Mouse (Mus musculus) ovary, postnatal 14 days (tissue): ENCODE measurements around the gene Poln.
A peak's percentile ranks its signal among the peaks of the same experiment; 100 is the strongest.

ENCODE experiments used
- DNase-seq: peaks from one replicate; pipeline ENCODE4 v3.0.0; 2022; ENCODE audit warnings: low spot score

Poln gene

DNA sequence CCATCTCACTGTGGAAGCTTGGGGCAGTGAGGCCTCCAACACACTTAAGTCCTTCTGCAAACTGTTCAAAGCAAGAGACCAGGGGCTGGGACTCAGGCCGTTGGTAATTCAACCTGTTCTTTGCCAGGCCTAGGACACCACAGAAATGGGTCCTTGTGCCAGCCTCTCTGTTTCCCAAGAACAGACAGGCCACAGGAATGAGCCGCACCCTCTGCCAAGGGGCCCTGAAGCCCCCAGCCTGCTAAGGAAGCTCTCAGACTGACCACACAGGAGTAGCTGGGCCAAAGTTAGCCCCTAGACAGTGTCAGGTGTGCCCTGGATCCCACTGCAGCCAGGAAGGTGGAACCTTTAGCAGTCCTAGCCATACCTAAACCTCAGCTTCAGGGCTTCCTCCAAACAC, 17.1 kb upstream of the Poln start:
- no peak for DNase-seq

DNA sequence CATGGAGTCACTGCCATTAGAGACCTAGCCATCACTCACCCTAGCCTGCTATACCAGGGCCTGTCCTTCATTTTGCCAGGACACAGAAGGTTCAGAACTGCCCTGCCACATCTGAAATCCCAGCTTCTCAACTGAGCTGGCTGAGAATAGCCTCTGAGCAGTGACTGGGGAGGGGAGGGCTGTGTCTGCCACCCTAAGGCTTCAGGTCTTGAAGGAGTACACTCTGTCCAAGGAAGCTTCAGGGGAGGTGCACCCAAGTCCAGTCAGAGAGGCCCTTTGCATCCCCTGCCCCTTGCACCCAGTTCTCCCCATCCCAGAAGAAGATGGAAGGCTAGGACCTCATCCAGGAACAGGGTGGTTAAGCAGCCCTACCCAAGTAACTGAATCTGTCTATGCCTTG, 16.5 kb upstream of the Poln start:
- no peak for DNase-seq

- DNase-seq, result no peak
Measured at GRCm38 (mm10) chr5:34185051-34185580, 15.9 kb upstream of the Poln start.

GRCm38 (mm10) chr5:34183976-34184375, 14.7 kb upstream of the Poln start:
- no peak for DNase-seq

- DNase-seq, result no peak
Measured at GRCm38 (mm10) chr5:34183156-34183880, 14.1 kb upstream of the Poln start.

DNA sequence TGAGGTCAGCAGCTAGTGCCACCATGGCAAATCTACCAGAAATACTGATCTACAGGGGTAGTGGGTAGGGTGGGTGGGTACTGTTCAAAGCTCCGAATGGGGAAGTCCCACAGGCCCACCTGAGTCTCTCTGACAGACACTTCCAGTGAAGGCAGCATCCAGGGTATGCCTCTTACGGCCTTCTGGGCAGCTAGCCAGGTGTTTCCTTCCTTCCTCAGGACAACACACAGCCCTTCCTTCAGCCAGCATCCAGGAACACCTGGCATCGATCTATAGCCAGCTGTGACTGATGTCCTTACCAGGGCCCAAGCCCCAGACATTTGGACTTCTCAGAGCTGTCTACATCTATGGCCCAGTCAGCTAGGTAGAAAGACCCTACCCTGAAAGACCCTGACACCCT, 13.2 kb upstream of the Poln start:
- DNase-seq, result no peak

DNA sequence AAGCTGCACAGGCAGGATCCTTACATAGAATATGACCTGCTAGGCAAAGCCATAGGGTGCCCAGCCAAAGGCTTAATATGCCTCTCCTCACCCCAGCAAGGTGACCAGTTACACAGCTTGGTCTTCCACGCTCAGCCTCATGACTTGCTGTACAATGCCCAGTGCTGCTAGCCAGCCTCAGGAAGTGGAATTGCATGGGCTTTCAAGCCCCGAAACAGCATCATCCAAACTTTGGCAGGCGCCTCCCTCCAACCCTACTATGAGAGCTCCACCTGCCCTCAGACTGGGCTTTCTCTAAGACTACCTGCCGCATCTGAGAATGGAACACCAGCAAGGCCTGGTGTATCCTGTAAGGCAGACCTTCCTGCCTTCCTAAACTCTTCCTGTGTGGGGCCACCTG, 8.6 kb upstream of the Poln start:
- no peak for DNase-seq

DNA sequence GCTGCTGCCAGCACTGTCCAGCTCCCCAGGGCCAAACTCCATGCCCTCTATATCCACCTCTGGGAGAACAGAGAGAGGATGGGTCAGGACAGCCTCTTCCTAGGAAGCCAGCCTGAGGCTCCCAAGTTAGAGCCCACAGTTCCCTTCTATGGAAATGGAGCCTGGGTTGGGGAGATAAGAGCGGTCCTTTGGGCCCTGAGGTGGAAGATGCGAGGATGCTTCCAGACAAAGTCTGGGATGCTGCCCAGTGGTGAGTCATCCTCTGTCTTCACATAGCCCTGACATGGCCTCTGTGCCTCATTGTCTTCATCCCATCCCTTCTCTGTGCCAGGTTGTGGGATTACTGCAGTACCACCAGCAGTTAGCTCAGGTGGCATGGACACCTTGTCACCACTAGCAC, 7.8 kb upstream of the Poln start:
- DNase-seq, result no peak

DNA sequence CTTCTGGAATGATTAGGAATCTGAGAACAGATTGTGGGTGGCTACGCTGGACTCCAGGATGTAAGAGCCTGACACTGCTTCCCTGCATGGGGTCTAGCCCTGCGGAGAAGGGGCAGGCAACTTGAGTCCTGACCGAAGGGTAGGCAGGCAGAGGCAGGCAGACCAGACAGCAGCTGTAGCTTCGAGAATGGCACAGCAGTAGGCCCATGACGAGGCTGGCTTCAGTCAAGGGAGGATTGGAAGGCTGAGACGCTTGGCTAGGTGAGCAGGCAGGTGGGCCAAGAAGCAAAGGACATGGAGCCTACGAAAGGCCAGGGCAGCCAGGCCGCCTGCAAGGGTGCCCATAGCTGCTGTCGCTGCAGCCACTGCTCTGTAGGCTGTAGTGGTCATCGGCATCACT, 7.4 kb upstream of the Poln start:
- no peak for DNase-seq

DNA sequence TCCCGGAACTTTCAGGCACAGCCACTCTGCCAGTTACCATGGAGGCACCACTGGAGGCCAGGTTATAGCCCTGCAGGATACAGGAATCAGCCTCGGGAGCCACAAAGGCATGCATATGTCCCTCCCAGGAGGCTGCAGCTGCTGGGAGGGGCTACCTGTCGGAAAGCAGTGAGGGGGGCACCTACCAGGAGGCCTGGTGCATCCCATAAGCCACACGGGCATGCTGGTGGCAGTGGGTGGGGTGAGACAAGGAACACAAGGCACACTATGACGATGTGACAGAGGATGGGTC, 6.1 kb upstream of the Poln start:
- no peak for DNase-seq

- DNase-seq, result no peak
Measured at GRCm38 (mm10) chr5:34174550-34175402, 5.5 kb upstream of the Poln start.

DNA sequence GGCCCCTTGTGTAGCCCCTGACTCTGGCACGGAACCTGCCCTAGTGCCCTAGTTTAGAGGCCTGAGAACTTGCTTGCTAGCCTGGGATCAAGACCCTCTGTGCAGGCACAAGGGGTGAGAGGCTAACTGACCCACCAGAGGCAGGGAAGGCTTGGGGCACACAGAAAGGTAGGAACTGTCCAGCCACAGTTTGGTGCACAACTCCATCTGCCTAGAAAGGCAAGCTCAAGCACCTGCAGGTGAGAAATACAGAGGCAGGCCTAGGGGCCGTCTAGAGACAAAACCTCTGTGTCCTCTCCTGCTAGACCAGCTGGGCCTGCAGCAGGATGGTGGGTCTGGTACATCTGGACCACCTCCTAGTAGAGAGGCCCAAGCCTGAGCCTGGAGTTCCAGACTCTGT, 4.8 kb upstream of the Poln start:
- no peak for DNase-seq

DNA sequence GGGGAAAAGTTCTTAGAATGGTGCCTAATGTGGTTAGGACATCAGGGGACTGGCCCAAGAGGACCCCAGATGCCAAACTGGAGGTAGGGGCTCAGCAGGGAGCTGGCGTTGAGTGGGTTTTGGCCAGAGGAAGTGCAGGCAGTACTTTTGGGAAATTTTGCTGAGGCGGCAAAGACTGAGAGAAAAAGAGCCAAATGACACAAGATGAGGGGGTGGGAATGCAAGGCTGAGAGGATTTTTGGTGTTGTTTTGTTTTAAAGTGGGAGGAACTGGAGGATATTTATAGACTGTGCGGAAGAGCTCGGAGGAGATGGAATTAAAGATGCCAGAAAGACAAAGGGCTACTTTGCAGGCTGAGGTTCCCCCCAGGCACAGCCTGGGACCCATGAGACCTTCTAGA, 1.5 kb upstream of the Poln start:
- no peak for DNase-seq

DNA sequence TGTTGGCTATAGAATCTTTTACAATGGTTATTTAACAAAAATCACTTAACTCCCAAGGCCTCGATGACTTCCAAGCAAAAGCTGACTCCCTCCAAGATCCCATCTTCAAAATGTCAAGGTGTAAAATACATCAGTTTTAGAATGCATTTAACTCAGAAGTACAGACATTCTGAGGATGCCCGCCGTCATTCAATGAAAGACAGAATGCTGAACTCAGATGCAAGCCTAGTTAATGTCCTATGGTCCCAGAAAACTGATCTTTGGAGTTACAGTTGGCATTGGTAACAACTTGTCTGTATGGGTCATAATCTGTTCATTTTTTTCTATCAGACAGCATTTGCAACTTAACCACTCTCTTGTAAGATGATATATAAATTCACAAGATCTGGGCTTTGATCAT, 706 bp upstream of the Poln start:
- DNase-seq, result no peak

GRCm38 (mm10) chr5:34167857-34168256, 1.4 kb downstream of the Poln start:
- DNase-seq, result no peak

- no peak for DNase-seq
Measured at GRCm38 (mm10) chr5:34165793-34166192, 3.5 kb downstream of the Poln start.

GRCm38 (mm10) chr5:34148476-34148875, 20.8 kb downstream of the Poln start:
- no peak for DNase-seq

DNA sequence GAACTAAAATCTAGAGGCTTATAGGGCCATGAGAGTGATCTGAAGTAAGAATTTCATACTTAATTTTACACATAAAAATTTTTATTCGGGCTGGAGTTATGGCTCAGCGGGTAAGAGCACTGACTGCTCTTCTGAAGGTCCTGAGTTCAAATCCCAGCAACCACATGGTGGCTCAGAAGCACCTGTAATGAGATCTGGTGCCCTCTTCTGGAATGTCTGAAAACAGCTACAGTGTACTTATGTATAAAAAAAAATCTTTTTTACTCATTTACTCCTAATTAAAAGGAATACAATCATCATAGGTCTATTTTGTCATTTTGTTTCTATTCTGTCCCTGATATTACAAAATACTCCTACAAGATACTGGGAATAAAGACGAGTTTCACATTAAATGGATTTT, 21.7 kb downstream of the Poln start:
- no peak for DNase-seq

DNA sequence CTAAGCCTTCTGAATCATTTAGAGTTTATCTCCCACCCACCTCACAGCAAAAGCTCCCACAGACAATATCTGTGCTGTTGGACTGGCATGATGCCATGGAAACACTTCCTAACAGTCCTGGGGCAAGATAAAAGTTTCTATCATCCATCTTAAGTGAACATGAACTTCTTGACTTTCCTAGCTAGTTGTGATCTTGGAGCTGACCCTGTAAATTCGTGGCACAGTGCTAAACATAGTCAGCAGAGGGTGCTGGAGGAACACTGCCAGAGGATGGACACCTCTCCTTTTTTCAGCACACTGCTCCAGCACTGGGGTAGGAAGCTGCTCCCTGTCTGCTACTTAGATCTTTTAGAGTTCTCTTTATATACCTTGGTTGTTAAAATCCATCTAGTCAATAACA, 29.5 kb downstream of the Poln start:
- peak; percentile 19 for DNase-seq

DNA sequence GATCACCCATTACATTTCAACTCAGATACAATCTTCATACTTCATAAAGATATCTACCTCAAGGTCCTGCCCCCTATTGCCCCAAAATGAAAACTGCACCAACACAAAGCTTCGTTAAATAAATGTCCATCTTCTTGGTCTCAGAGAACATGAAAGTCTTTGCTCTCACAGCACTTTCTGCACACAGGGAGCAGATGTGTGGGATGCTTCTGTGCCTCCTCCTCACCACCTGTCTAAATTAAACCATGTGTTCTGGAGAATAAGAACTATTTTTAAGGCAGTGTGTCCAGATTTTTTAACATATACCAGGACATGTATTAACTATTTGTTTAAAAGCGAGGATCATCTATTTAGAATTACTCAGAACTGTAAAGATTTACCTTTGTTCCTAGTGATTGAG, 36.5 kb downstream of the Poln start:
- no peak for DNase-seq

DNA sequence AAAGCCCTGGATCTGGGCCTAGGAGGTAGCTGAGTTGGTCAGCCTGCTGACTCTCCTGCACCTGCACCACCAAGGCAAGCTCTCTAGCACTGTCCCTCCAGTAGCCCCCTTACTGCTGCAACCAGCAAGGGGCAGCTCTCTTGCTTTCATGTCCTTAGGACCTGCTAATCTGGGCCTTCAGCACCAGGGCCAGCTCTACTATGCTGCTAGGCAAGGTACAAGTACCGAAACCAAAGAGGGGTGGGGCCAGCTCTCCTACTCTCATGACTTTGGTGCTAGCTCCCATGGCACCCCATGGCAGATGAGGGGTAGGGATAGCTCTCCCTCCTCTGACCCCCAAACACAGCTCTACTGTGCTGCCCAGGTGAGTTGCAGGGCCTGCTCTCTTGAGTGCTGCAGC, 45.1 kb downstream of the Poln start:
- no peak for DNase-seq

DNA sequence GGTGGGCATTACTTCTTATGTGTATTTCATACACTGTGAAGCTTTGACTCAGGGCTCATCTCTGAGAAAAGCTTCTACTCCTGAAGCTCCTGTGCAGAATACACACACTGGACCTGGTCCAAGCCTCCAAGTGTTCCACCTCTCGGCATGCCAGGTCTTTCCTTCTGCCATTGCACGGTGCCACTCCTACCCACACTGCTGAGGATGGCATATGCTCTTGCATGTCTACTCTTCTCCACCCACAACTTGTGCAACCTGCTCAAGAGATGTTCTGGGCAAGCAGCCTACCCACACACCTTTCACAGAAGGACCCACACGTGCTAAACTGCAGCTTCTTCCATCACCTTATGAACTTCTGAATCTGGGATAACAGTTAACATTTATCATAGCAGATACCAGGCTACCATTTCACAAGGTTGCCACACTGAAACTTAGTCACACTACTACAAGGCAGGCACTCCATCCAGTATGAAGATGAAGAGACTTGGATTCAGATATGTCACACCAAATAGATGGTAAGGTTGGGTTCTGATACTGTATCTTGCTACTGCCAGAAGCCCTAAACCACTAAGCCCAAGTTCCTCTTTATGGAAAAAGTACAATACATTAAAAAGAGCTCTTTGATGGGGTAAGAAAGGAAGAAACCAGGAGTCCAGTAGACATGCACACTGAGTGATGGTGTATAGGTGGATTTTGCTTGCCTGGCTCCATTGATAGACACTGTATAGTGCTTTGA, 50.0 kb downstream of the Poln start:
- DNase-seq, result no peak

- no peak for DNase-seq
Measured at GRCm38 (mm10) chr5:34105681-34106080, 63.6 kb downstream of the Poln start.
